Mouse (Mus musculus): ENCODE results near the gene Leap2. TPM values are rescaled to one million over a fixed set of nuclear protein-coding genes. Genes with fewer than 3 reads are reported as not detected.

Gene Leap2
- polyA plus RNA-seq, 1 experiment from 2014 or later, result not detected

DNA sequence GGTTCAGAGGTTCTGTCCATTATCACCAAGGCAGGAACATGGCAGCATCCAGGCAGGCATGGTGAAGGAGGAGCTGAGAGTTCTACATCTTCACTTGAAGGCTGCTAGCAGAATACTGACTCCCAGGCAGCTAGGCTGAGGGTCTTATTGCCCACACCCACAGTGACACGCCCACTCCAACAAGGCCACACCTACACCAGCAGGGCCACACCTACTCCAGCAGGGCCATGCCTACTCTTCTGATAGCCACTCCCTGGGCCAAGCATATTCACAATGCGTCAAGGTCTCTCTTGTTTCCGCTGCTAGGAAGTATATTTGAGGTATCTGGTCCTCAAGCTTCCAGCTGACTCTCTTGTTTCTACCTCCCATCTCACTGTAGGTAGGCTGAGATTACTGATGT is 36.0 kb upstream of the Leap2 start:
- H3K4me2 ChIP-seq (ENCODE audit: low read depth, low read length), result no peak overlapping the region
- peaks cover 20% of the 10 kb centered on the region for H3K27me3 ChIP-seq (ENCODE audit: control insufficient read depth, insufficient read depth, low read depth, low read length)
- no peak for ATAC-seq (ENCODE audit: low read depth)
- H3K9ac ChIP-seq (ENCODE audit: low read length), result no peak overlapping the region
- no peak overlapping the region for H3K27ac ChIP-seq (ENCODE audit: low read length)
- H3K9me3 ChIP-seq (ENCODE audit: control insufficient read depth, low read length), result no peaks in the 10 kb centered on the region
- no peaks in the 10 kb centered on the region for H3K36me3 ChIP-seq (ENCODE audit: control insufficient read depth, insufficient read depth, low read length)
- H3K4me3 ChIP-seq (ENCODE audit: low read length), result no peak overlapping the region
- 63% methylated on average over 3 of the region's 3 CpGs for WGBS
- peaks cover 6% of the 10 kb centered on the region; the same call in 1 of the 2 replicates for H3K4me1 ChIP-seq (replicated peaks; ENCODE audit: control insufficient read depth, insufficient read depth, low read length)

DNA sequence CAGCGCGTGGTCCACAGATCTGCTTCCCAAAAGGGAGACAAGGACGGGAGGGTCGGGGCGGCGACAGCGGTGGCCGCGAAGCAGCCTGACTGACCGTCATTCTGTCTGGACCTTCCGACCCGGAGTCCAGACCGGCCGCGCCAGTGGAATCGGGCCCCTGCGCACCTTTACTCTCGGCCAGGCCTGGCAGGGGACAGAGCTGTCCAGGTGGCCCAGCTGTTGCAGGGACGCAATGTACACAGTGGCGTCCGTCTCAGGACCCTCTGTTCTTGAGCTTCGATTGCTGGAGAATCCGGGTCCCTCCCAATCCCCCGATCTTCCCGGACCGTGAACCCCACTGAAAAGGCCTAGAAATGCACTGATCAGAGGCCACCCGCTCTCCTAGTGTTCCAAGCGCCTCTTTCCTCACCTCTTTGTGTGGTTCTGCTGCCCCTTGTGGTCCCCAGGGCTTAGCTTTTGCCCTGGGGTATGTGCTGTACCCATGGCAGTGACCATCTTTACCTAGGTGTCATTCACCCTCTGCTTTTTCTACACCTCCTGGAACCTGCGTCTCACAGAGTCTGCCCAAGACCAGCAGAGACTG is 34.5 kb upstream of the Leap2 start:
- Histone ChIP-seq H3K4me2 (ENCODE audit: low read depth, low read length) (peak overlapping the region; percentile 88), H3K27ac (ENCODE audit: low read length) (no peak overlapping the region), H3K4me1 (replicated peaks; ENCODE audit: control insufficient read depth, insufficient read depth, low read length) (0 out of 2 replicates have a peak, but pooled peaks cover 3% of the 10 kb centered on the region), H3K9me3 (ENCODE audit: control insufficient read depth, low read length) (no peaks in the 10 kb centered on the region), H3K36me3 (ENCODE audit: control insufficient read depth, insufficient read depth, low read length) (no peaks in the 10 kb centered on the region), H3K27me3 (ENCODE audit: control insufficient read depth, insufficient read depth, low read depth, low read length) (peaks cover 5% of the 10 kb centered on the region), H3K4me3 (ENCODE audit: low read length) (peak overlapping the region; percentile 60), H3K9ac (ENCODE audit: low read length) (peak overlapping the region; percentile 71)
- ATAC-seq (ENCODE audit: low read depth), result peak; percentile 46
- 5% methylated on average over 29 of the region's 29 CpGs for WGBS

GRCm38 (mm10) chr11:53456474-53457371 is 33.8 kb upstream of the Leap2 start, which contains the start of the genes Gm10447 and Shroom1:
Gm10447 (minus strand) TSS chr11:53457110.
Shroom1 (plus strand) TSS chr11:53457205.
- H3K9me3 ChIP-seq (ENCODE audit: control insufficient read depth, low read length), result no peaks in the 10 kb centered on the region
- H3K27me3 ChIP-seq (ENCODE audit: control insufficient read depth, insufficient read depth, low read depth, low read length), result peaks cover 2% of the 10 kb centered on the region; the same call in 1 of the 2 replicates
- WGBS, result 3% methylated on average over 42 of the region's 42 CpGs
- 0 out of 2 replicates have a peak, but pooled peaks cover 3% of the 10 kb centered on the region for H3K4me1 ChIP-seq (replicated peaks; ENCODE audit: control insufficient read depth, insufficient read depth, low read length)
- peak; percentile 94 for ATAC-seq (ENCODE audit: low read depth)
- no peaks in the 10 kb centered on the region for H3K36me3 ChIP-seq (ENCODE audit: control insufficient read depth, insufficient read depth, low read length)
- no peak within 1 kb of the TSS for H3K27ac ChIP-seq (ENCODE audit: low read length)
- H3K4me2 ChIP-seq (ENCODE audit: low read depth, low read length), result peak within 1 kb of the TSS; percentile 88
- peak within 1 kb of the TSS; percentile 60 for H3K4me3 ChIP-seq (ENCODE audit: low read length)
- H3K9ac ChIP-seq (ENCODE audit: low read length), result peak within 1 kb of the TSS; percentile 71

DNA sequence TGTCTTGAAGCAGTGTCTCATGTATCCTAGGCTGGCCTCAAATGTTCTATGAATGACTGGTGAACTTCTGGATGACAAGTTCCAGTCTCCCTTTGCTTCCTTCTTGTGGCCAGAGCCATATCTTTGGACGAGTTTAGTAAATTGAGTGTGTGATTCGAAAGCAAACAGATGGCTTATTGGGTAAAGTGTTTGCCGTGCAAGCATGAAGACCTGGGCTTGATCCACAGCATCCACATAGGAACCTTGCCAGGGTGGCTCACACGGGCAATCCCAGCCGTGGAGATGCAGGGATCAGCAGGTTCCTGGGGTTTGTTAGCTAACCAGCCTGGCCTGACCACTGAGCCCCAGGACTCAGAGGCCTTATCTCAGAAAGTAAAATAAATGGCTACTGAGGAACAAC is 30.1 kb upstream of the Leap2 start:
- Histone ChIP-seq H3K27me3 (ENCODE audit: control insufficient read depth, insufficient read depth, low read depth, low read length) (no peaks in the 10 kb centered on the region), H3K4me1 (replicated peaks; ENCODE audit: control insufficient read depth, insufficient read depth, low read length) (peaks cover 3% of the 10 kb centered on the region; the same call in 1 of the 2 replicates)
- ATAC-seq (ENCODE audit: low read depth), result no peak

GRCm38 (mm10) chr11:53452396-53452795 is 29.4 kb upstream of the Leap2 start:
- Histone ChIP-seq H3K4me3 (ENCODE audit: low read length) (no peak overlapping the region), H3K4me2 (ENCODE audit: low read depth, low read length) (no peak overlapping the region), H3K27me3 (ENCODE audit: control insufficient read depth, insufficient read depth, low read depth, low read length) (no peaks in the 10 kb centered on the region), H3K9ac (ENCODE audit: low read length) (no peak overlapping the region), H3K36me3 (ENCODE audit: control insufficient read depth, insufficient read depth, low read length) (no peaks in the 10 kb centered on the region), H3K4me1 (replicated peaks; ENCODE audit: control insufficient read depth, insufficient read depth, low read length) (peaks cover 3% of the 10 kb centered on the region; the same call in 1 of the 2 replicates), H3K27ac (ENCODE audit: low read length) (no peak overlapping the region), H3K9me3 (ENCODE audit: control insufficient read depth, low read length) (no peaks in the 10 kb centered on the region)
- no peak for ATAC-seq (ENCODE audit: low read depth)
- WGBS, result 93% methylated on average over 9 of the region's 9 CpGs

More for the DNA sequence above, 30.1 kb upstream of the Leap2 start:
- Histone ChIP-seq H3K9me3 (ENCODE audit: control insufficient read depth, low read length) (no peaks in the 10 kb centered on the region), H3K4me2 (ENCODE audit: low read depth, low read length) (no peak overlapping the region), H3K4me3 (ENCODE audit: low read length) (no peak overlapping the region), H3K27ac (ENCODE audit: low read length) (no peak overlapping the region), H3K9ac (ENCODE audit: low read length) (no peak overlapping the region), H3K36me3 (ENCODE audit: control insufficient read depth, insufficient read depth, low read length) (no peaks in the 10 kb centered on the region)
- 64% methylated on average over 5 of the region's 5 CpGs for WGBS

DNA sequence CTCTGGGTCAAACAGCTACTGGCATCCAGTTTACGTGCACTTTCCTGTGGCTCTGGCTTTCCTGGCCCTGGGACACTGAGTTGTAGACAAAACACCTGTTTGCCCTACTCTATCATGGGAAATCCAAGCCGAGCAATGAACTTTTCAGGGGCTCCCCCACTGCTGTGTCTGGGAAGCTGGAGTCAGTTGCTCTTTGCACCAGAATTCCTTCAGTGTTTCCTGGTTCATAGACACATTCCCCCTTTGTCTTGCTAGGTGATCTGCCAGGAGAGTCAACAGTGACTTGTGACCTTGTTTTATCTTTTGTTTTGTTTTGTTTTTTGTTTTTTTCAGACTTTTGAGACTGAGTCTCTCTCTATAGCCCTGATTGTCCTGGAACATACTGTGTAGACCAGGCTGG is 28.4 kb upstream of the Leap2 start:
- Histone ChIP-seq H3K4me3 (ENCODE audit: low read length) (no peak overlapping the region), H3K27ac (ENCODE audit: low read length) (no peak overlapping the region), H3K9ac (ENCODE audit: low read length) (no peak overlapping the region), H3K4me2 (ENCODE audit: low read depth, low read length) (no peak overlapping the region), H3K36me3 (ENCODE audit: control insufficient read depth, insufficient read depth, low read length) (no peaks in the 10 kb centered on the region), H3K27me3 (ENCODE audit: control insufficient read depth, insufficient read depth, low read depth, low read length) (no peaks in the 10 kb centered on the region), H3K4me1 (replicated peaks; ENCODE audit: control insufficient read depth, insufficient read depth, low read length) (peaks cover under 1% of the 10 kb centered on the region; the same call in 1 of the 2 replicates), H3K9me3 (ENCODE audit: control insufficient read depth, low read length) (no peaks in the 10 kb centered on the region)
- 49% methylated on average over 2 of the region's 2 CpGs for WGBS
- no peak for ATAC-seq (ENCODE audit: low read depth)

DNA sequence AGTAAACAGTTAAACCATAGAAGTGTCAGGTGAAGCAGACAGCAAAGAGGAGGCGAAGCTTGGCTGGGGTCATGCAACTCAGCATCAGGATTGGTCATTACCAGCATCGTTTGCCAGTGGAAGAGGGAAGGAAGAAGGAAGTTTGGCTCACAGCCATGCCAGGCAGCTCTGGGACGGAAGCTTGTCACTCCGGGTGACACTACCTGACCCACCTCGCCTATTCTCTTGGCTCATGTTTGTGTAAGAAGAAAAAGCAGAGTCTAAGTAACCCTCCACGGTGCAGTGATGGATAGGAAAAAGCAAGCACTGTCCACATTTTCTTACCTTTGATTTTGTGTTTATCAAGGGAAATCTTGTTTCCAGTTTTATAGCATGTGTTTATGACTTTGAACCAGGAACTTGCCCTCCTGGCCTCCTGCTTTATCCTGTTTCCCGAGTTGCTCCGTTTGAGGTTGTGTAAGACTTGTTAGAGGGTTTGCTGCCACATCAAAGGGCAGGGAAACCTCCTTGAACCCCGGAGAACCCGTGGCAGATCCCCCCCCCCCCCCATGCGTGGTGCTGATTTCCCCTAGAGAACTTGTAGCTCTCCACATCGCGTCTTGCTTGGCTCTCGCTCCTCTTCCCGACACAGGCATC is 27.2 kb upstream of the Leap2 start:
- Histone ChIP-seq H3K9ac (ENCODE audit: low read length) (no peak overlapping the region), H3K36me3 (ENCODE audit: control insufficient read depth, insufficient read depth, low read length) (no peaks in the 10 kb centered on the region), H3K4me1 (replicated peaks; ENCODE audit: control insufficient read depth, insufficient read depth, low read length) (no peaks in the 10 kb centered on the region; the same call in 1 of the 2 replicates), H3K27me3 (ENCODE audit: control insufficient read depth, insufficient read depth, low read depth, low read length) (no peaks in the 10 kb centered on the region), H3K4me3 (ENCODE audit: low read length) (no peak overlapping the region), H3K27ac (ENCODE audit: low read length) (no peak overlapping the region), H3K4me2 (ENCODE audit: low read depth, low read length) (no peak overlapping the region), H3K9me3 (ENCODE audit: control insufficient read depth, low read length) (no peaks in the 10 kb centered on the region)
- ATAC-seq (ENCODE audit: low read depth), result no peak
- WGBS, result 22% methylated on average over 15 of the region's 15 CpGs

- Histone ChIP-seq H3K4me3 (ENCODE audit: low read length) (no peak overlapping the region), H3K27ac (ENCODE audit: low read length) (no peak overlapping the region), H3K4me2 (ENCODE audit: low read depth, low read length) (no peak overlapping the region), H3K9ac (ENCODE audit: low read length) (no peak overlapping the region), H3K4me1 (replicated peaks; ENCODE audit: control insufficient read depth, insufficient read depth, low read length) (no peaks in the 10 kb centered on the region; the same call in 1 of the 2 replicates), H3K9me3 (ENCODE audit: control insufficient read depth, low read length) (no peaks in the 10 kb centered on the region), H3K27me3 (ENCODE audit: control insufficient read depth, insufficient read depth, low read depth, low read length) (no peaks in the 10 kb centered on the region), H3K36me3 (ENCODE audit: control insufficient read depth, insufficient read depth, low read length) (no peaks in the 10 kb centered on the region)
- no peak for ATAC-seq (ENCODE audit: low read depth)
- 71% methylated on average over 1 of the region's 1 CpGs for WGBS
Measured at GRCm38 (mm10) chr11:53448529-53448928, 25.6 kb upstream of the Leap2 start.

DNA sequence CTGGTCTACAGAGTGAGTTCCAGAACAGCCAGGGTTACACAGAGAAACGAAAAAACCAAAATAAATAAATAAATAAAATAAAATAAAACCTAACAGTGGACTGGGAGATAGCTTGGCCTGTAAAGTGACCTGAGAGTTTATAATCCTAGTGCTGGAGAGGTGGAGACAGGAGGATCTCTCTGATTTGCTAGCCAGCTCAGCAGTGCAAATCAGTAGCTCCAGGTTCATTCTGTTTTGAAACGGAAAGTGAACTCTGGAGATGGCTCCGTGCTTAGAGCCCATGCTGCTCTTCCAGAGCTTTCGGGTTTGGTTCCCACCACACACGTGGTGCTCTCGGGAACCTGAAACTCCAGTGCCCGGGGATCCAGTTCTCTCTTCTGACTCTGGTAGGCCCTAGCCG is 25.0 kb upstream of the Leap2 start:
- H3K9me3 ChIP-seq (ENCODE audit: control insufficient read depth, low read length), result no peaks in the 10 kb centered on the region
- H3K36me3 ChIP-seq (ENCODE audit: control insufficient read depth, insufficient read depth, low read length), result no peaks in the 10 kb centered on the region
- H3K4me1 ChIP-seq (replicated peaks; ENCODE audit: control insufficient read depth, insufficient read depth, low read length), result no peaks in the 10 kb centered on the region; the same call in 1 of the 2 replicates
- H3K27ac ChIP-seq (ENCODE audit: low read length), result no peak overlapping the region
- H3K9ac ChIP-seq (ENCODE audit: low read length), result no peak overlapping the region
- no peaks in the 10 kb centered on the region for H3K27me3 ChIP-seq (ENCODE audit: control insufficient read depth, insufficient read depth, low read depth, low read length)
- H3K4me2 ChIP-seq (ENCODE audit: low read depth, low read length), result no peak overlapping the region
- 89% methylated on average over 8 of the region's 8 CpGs for WGBS
- no peak for ATAC-seq (ENCODE audit: low read depth)
- H3K4me3 ChIP-seq (ENCODE audit: low read length), result no peak overlapping the region

All from lung, embryonic 16.5 days (tissue).